20 mouse cellular contexts compared by ENCODE assay signal in genomic region chr15:10799656-10800055, GRCm38 (mm10).
"Had no signal": no experiment of that assay in that cellular context is flagged by ENCODE, and none has a peak within 500 bp of the region (broad histone marks: within the 10 kb centered on the region; RNA-seq: fewer than 3 reads in every experiment).

No protein-coding gene starts in this region.

- H3K36me3 ChIP-seq: forebrain, embryonic 15.5 days; heart, embryonic 13.5 days; heart, embryonic 15.5 days; hindbrain, embryonic 13.5 days; hindbrain, embryonic 15.5 days; kidney, embryonic 15.5 days; limb, embryonic 13.5 days; limb, embryonic 15.5 days had no signal

- H3K4me3 ChIP-seq: forebrain, embryonic 15.5 days; heart, embryonic 13.5 days; heart, embryonic 15.5 days; hindbrain, embryonic 13.5 days; hindbrain, embryonic 15.5 days; kidney, embryonic 15.5 days; limb, embryonic 13.5 days; limb, embryonic 15.5 days had no signal

- H3K27ac ChIP-seq: forebrain, embryonic 15.5 days; heart, embryonic 13.5 days; heart, embryonic 15.5 days; hindbrain, embryonic 13.5 days; hindbrain, embryonic 15.5 days; hindbrain, postnatal 0 days; kidney, embryonic 15.5 days; kidney, postnatal 0 days; limb, embryonic 13.5 days; limb, embryonic 15.5 days had no signal

- H3K9ac ChIP-seq: forebrain, embryonic 15.5 days; forebrain, postnatal 0 days; heart, embryonic 13.5 days; heart, embryonic 15.5 days; hindbrain, embryonic 13.5 days; hindbrain, embryonic 15.5 days; kidney, embryonic 15.5 days; limb, embryonic 13.5 days; limb, embryonic 15.5 days had no signal

- H3K9me3 ChIP-seq: forebrain, embryonic 15.5 days; heart, embryonic 13.5 days; heart, embryonic 15.5 days; hindbrain, embryonic 13.5 days; hindbrain, embryonic 15.5 days; kidney, embryonic 15.5 days; limb, embryonic 13.5 days; limb, embryonic 15.5 days had no signal

- H3K4me1 ChIP-seq: forebrain, embryonic 15.5 days; heart, embryonic 13.5 days; heart, embryonic 15.5 days; hindbrain, embryonic 13.5 days; hindbrain, embryonic 15.5 days; kidney, embryonic 15.5 days; limb, embryonic 13.5 days; limb, embryonic 15.5 days had no signal

- H3K27me3 ChIP-seq: forebrain, embryonic 15.5 days; heart, embryonic 13.5 days; heart, embryonic 15.5 days; hindbrain, embryonic 13.5 days; hindbrain, embryonic 15.5 days; kidney, embryonic 15.5 days; limb, embryonic 13.5 days; limb, embryonic 15.5 days had no signal

- DNase-seq: forebrain, postnatal 0 days; gastrocnemius, postnatal 14 days; gastrocnemius, postnatal 36 days; heart, postnatal 14 days; heart, postnatal 36 days; kidney, adult 8-10 months; kidney, postnatal 14 days; layer of hippocampus, adult 9-11 months; layer of hippocampus, postnatal 36 days; left cerebral cortex, postnatal 4 days had no signal
